Mouse (Mus musculus) lung, adult 2 months (tissue): ENCODE results near the gene Cmas. TPM values are rescaled to one million over a fixed set of nuclear protein-coding genes. Genes with fewer than 3 reads are reported as not detected.

ENCODE experiments used
- DNase-seq: peaks from one replicate; pipeline ENCODE4 v3.0.0; 2022
- H3K4me1 ChIP-seq: fragments of 200-500 bp; 2 replicates; pipeline ENCODE4 v1.6.1; 2011; ENCODE audit warnings: low read length; ENCODE audit not compliant: control insufficient read depth, insufficient read depth
- H3K4me3 ChIP-seq: fragments of 200-500 bp; replicated peaks from 2 replicates; pipeline ENCODE3; 2011; ENCODE audit warnings: low read depth, mild to moderate bottlenecking, control low read depth, low read length; ENCODE audit errors: extremely low read depth
- CTCF ChIP-seq: fragments of 200-500 bp; IDR thresholded peaks from 2 replicates; pipeline ENCODE4 v1.5.1; 2011; ENCODE audit warnings: mild to moderate bottlenecking, low read length, control low read depth; ENCODE audit not compliant: insufficient read depth
- POLR2A ChIP-seq: fragments of 200-500 bp; IDR thresholded peaks from 2 replicates; pipeline ENCODE4 v1.6.1; 2011; ENCODE audit warnings: low read depth, mild to moderate bottlenecking, control low read depth, low read length, borderline replicate concordance; ENCODE audit errors: extremely low read depth
- WGBS: fragments of 180-500 bp; shearing (Covaris S2); methylation state at CpG from one replicate; pipeline ENCODE4 v1.1.7; 2018; 5-methylcytosine and 5-hydroxymethylcytosine counted together
- polyA plus RNA-seq: library from polyadenylated mRNA; depleted of rRNA; stranded (reverse); fragments of >200 nt; gene quantifications from 2 replicates; pipeline ENCODE4 v1.2.3, GENCODE M21; 2012; rRNA removed

The Cmas gene
- 8.4 and 12.3 TPM in 2 replicates for polyA plus RNA-seq

GRCm38 (mm10) chr6:142756507-142757333 lies at the start of gene Cmas:
Gene Cmas (plus strand): TSS chr6:142756686.
- DNase-seq, result peak; percentile 88

GRCm38 (mm10) chr6:142706688-142707087 lies 49.8 kb upstream of the Cmas start:
- no peak for TF ChIP-seq POLR2A
- peak; percentile 36; the same call in 1 of the 2 replicates for TF ChIP-seq CTCF
- WGBS, result 83% methylated on average over 3 of the region's 3 CpGs
- no peaks in the 10 kb centered on the region for H3K4me1 ChIP-seq
- DNase-seq, result no peak
- no peak overlapping the region for H3K4me3 ChIP-seq

More at GRCm38 (mm10) chr6:142756507-142757333, at the start of gene Cmas:
- Histone ChIP-seq H3K4me1 (peaks cover 11% of the 10 kb centered on the region), H3K4me3 (peak within 1 kb of the TSS; percentile 53)
- WGBS, result under 1% methylated on average over 68 of the region's 68 CpGs
- TF ChIP-seq POLR2A, result peak; percentile 62; the same call in 1 of the 2 replicates
- TF ChIP-seq CTCF, result no peak

GRCm38 (mm10) chr6:142708369-142708768 lies 48.1 kb upstream of the Cmas start:
- H3K4me3 ChIP-seq, result no peak overlapping the region
- no peaks in the 10 kb centered on the region for H3K4me1 ChIP-seq
- no peak for DNase-seq
- WGBS, result 53% methylated on average over 6 of the region's 6 CpGs
- TF ChIP-seq POLR2A, result no peak
- no peak for TF ChIP-seq CTCF

DNA sequence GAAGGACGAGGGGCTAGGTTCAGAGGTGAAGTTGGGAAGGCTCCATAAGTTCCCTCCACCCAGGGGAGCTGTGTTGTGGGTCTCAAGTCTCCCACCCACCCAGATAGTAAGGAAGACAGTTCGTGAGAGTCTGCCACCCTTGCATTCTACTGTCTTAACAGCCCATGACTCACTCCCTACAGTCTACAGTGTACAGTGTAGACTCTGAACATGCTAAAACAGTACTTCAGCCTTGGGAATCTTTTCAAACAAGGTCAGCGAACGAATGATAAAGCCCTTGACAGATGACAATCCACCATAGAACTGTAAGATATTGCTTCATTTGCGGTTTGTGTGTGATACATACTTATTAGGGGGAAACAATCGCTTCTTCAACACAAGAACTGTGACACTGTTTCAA lies 45.8 kb upstream of the Cmas start:
- no peak for DNase-seq
- Histone ChIP-seq H3K4me3 (no peak overlapping the region), H3K4me1 (no peaks in the 10 kb centered on the region)
- WGBS, result 75% methylated on average over 6 of the region's 6 CpGs
- TF ChIP-seq CTCF (no peak), POLR2A (no peak)

DNA sequence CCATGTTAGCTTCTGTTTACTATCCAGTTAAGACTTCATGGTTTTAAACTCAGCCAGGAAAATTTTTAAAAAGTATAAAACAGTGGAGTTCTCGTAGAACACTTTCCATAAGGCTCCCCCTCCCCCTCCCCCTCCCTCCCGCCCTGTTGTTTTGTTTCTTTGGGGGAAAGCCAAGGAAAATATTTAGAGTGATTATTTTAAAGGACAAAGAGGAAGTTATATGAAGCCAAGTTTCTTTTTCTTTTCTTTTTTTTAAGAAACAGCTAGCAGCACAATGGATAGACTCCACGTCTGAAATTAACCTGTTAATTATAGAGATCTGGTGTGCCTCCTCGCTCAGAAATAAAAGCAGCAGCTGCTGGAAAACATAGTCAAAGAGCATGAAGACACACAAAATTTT lies 45.4 kb upstream of the Cmas start:
- 22% methylated on average over 4 of the region's 4 CpGs for WGBS
- no peak for DNase-seq
- H3K4me3 ChIP-seq, result no peak overlapping the region
- H3K4me1 ChIP-seq, result no peaks in the 10 kb centered on the region
- TF ChIP-seq POLR2A (no peak), CTCF (no peak)

GRCm38 (mm10) chr6:142715026-142715425 lies 41.5 kb upstream of the Cmas start:
- WGBS, result 28% methylated on average over 8 of the region's 8 CpGs
- Histone ChIP-seq H3K4me1 (no peaks in the 10 kb centered on the region), H3K4me3 (no peak overlapping the region)
- TF ChIP-seq CTCF, result no peak
- no peak for TF ChIP-seq POLR2A
- DNase-seq, result no peak

DNA sequence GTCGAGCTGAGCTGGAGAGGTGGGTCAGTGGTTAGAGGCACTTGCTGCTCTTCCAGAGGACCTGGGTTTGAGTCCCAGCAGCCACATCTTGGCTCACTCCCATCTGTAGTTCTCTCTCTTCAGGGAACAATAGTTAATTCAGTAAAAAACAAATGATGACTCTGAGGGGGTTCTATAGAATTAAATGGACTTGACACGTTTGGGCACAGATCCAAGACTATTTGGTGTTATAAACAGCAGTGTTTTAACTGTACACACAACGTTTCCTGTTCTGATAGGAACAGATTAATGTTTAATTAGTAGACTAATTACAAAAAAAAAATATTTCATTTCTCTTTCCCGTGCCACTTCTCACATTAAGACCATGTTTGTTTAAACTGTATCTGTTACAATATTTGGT lies 39.3 kb upstream of the Cmas start:
- 41% methylated on average over 4 of the region's 4 CpGs for WGBS
- Histone ChIP-seq H3K4me1 (no peaks in the 10 kb centered on the region), H3K4me3 (no peak overlapping the region)
- no peak for DNase-seq
- TF ChIP-seq CTCF (no peak), POLR2A (no peak)

GRCm38 (mm10) chr6:142718167-142718566 lies 38.3 kb upstream of the Cmas start:
- whole genome bisulfite sequencing, result 59% methylated on average over 7 of the region's 7 CpGs

GRCm38 (mm10) chr6:142720641-142721040 lies 35.8 kb upstream of the Cmas start:
- no peak for DNase-seq
- H3K4me1 ChIP-seq, result no peaks in the 10 kb centered on the region
- 64% methylated on average over 6 of the region's 6 CpGs for WGBS
- no peak overlapping the region for H3K4me3 ChIP-seq
- TF ChIP-seq CTCF, result no peak

More at GRCm38 (mm10) chr6:142718167-142718566, 38.3 kb upstream of the Cmas start:
- no peak for DNase-seq
- Histone ChIP-seq H3K4me3 (no peak overlapping the region), H3K4me1 (no peaks in the 10 kb centered on the region)
- TF ChIP-seq POLR2A (no peak), CTCF (no peak)

- WGBS, result 66% methylated on average over 8 of the region's 8 CpGs
- no peak for DNase-seq
- Histone ChIP-seq H3K4me1 (no peaks in the 10 kb centered on the region), H3K4me3 (no peak overlapping the region)
- TF ChIP-seq CTCF (no peak), POLR2A (no peak)
These were observed 34.8 kb upstream of the Cmas start for GRCm38 (mm10) chr6:142721731-142722130.
